Mouse (Mus musculus) ES-Bruce4 (cell line): ENCODE measurements around the gene Alg11.

ENCODE experiments used
- CTCF ChIP-seq: IDR thresholded peaks from one replicate; pipeline ENCODE4 v1.8.1; 2011; ENCODE audit warnings: low read depth, low read length
- EP300 ChIP-seq: IDR thresholded peaks from 2 replicates; pipeline ENCODE4 v1.6.1; 2011; ENCODE audit warnings: low read depth, low read length; ENCODE audit not compliant: insufficient read depth
- POLR2A ChIP-seq: IDR thresholded peaks from one replicate; pipeline ENCODE4 v1.8.1; 2011; ENCODE audit warnings: low read length; ENCODE audit not compliant: insufficient read depth

GRCm38 (mm10) chr8:22042515-22042914 is 18.0 kb upstream of the Alg11 start:
- TF ChIP-seq EP300 (no peak), POLR2A (no peak), CTCF (no peak)
